Mouse (Mus musculus) kidney, postnatal 0 days (tissue): ENCODE measurements around the gene Gm7247. TPM values are rescaled to one million over a fixed set of nuclear protein-coding genes. Genes with fewer than 3 reads are reported as not detected.
"Not testable (repeated sequence)": the region's sequence is repeated elsewhere in the genome, so short reads cannot be mapped to it uniquely, and the experiment has no call there.

Experiments used
- ATAC-seq: fragments of 200-750 bp; cut with Nextera tagmentation; replicated peaks from 2 replicates; pipeline ENCODE4 v1.8.0; 2017; ENCODE audit warnings: low read depth, moderate number of reproducible peaks, moderate TSS enrichment, moderate library complexity; ENCODE audit not compliant: low FRiP score
- DNase-seq: peaks from one replicate; pipeline ENCODE4 v3.0.0-alpha.2; 2016; ENCODE audit warnings: low spot score
- H3K27ac ChIP-seq: fragments of 300-500 bp; sonication (generic); 2 replicates; pipeline ENCODE4 v1.5.1; 2014; ENCODE audit warnings: mild to moderate bottlenecking
- H3K27me3 ChIP-seq: fragments of 300-500 bp; sonication (generic); 2 replicates; pipeline ENCODE4 v1.6.1; 2014; ENCODE audit warnings: low read length, mixed read lengths; ENCODE audit not compliant: insufficient read depth
- H3K36me3 ChIP-seq: fragments of 300-500 bp; sonication (generic); 2 replicates; pipeline ENCODE4 v1.6.1; 2014; ENCODE audit warnings: low read length, mixed read lengths; ENCODE audit not compliant: insufficient read depth
- H3K4me1 ChIP-seq: fragments of 300-500 bp; sonication (generic); replicated peaks from 2 replicates; pipeline ENCODE4 v1.6.1; 2014; ENCODE audit warnings: antibody characterized with exemption, low read length, mixed read lengths; ENCODE audit not compliant: insufficient read depth
- H3K4me2 ChIP-seq: fragments of 300-500 bp; sonication (generic); 2 replicates; pipeline ENCODE4 v1.6.1; 2014; ENCODE audit warnings: mild to moderate bottlenecking, low read length, moderate library complexity, mixed read lengths
- H3K4me3 ChIP-seq: fragments of 300-500 bp; sonication (generic); replicated peaks from 2 replicates; pipeline ENCODE4 v1.5.1; 2014; ENCODE audit warnings: low read depth, low read length
- H3K9ac ChIP-seq: fragments of 300-500 bp; sonication (generic); 2 replicates; pipeline ENCODE4 v1.6.1; 2014; ENCODE audit warnings: low read depth, low read length
- H3K9me3 ChIP-seq: fragments of 300-500 bp; sonication (generic); replicated peaks from 2 replicates; pipeline ENCODE4 v1.6.1; 2016; ENCODE audit warnings: low read length, inconsistent platforms, mixed read lengths
- CTCF ChIP-seq: IDR thresholded peaks from 2 replicates; pipeline ENCODE4 v1.5.1; 2016; ENCODE audit warnings: antibody characterized with exemption, low read depth, mild to moderate bottlenecking, moderate library complexity
- WGBS: fragments of 180-500 bp; shearing (Covaris S2); extraction: QIAGEN DNeasy Blood & Tissue Kit; methylation state at CpG from one replicate; pipeline ENCODE4 v1.1.7; 2014; 5-methylcytosine and 5-hydroxymethylcytosine counted together
- polyA plus RNA-seq: library from polyadenylated mRNA; unstranded; fragments of >200 nt; fragmentation: Nextera tagmentation; extraction: Ambion mirVana; gene quantifications from 2 replicates; pipeline ENCODE4 v1.2.1, GENCODE M21; 2015

Gm7247 gene
- polyA plus RNA-seq, 1 experiment from 2014 or later, result not detected

DNA sequence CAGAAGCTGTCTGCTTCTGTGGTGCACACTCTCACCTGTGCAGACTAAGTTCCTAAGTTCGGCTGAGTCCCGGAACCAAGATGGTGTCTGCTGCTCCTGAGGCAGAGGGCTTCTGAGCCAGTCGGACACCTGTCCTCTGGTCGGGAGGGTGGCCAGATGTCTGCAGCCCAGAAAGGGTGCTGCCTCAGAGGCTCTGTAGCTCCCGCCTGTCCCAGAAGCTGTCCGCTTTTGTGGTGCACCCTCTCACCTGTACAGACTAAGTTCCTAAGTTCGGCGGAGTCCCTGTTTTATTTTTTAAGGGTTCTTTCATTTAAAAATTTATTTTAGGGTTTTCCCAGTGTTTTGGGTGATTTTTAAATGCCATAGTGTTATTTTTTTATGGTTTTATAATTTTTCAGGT is 145.9 kb downstream of the Gm7247 start:
- Histone ChIP-seq H3K4me3 (no peak overlapping the region), H3K36me3 (no peaks in the 10 kb centered on the region), H3K4me1 (no peaks in the 10 kb centered on the region), H3K9ac (no peak overlapping the region), H3K9me3 (no peaks in the 10 kb centered on the region), H3K27me3 (no peaks in the 10 kb centered on the region), H3K27ac (no peak overlapping the region), H3K4me2 (no peak overlapping the region)
- TF ChIP-seq CTCF, result no peak
- WGBS, result 95% methylated on average over 8 of the region's 8 CpGs
- DNase-seq (no peak), ATAC-seq (no peak)

DNA sequence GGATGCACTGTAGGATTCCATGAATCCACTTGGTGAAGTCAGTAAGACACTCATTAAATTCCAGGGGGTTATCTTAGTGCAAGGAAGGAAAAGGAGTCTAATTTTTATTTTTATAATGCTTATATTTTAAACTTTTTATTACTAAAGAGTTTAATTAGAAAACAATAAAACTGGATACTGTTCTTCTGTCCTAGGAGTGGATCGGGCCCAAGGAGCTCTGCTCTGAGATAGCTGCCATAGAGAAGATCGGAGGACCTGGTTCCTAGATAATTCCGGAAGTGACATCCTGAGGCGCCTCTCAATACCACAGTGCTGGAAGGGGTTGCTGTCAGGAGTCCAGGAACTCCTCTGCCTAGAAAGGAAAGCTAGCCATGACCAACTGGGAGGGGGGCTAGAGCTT is 190.9 kb downstream of the Gm7247 start, which contains the start of gene Gm5622:
Gm5622 (plus strand) TSS at position 301 of the 400 bp plus-strand sequence.
- Histone ChIP-seq H3K27me3 (no peaks in the 10 kb centered on the region), H3K4me1 (no peaks in the 10 kb centered on the region), H3K9ac (no peak within 1 kb of the TSS), H3K4me3 (no peak within 1 kb of the TSS), H3K4me2 (no peak within 1 kb of the TSS), H3K27ac (no peak within 1 kb of the TSS), H3K9me3 (no peaks in the 10 kb centered on the region), H3K36me3 (no peaks in the 10 kb centered on the region)
- TF ChIP-seq CTCF, result no peak
- no peak for ATAC-seq
- DNase-seq, result no peak
- WGBS, result 85% methylated on average over 4 of the region's 4 CpGs

DNA sequence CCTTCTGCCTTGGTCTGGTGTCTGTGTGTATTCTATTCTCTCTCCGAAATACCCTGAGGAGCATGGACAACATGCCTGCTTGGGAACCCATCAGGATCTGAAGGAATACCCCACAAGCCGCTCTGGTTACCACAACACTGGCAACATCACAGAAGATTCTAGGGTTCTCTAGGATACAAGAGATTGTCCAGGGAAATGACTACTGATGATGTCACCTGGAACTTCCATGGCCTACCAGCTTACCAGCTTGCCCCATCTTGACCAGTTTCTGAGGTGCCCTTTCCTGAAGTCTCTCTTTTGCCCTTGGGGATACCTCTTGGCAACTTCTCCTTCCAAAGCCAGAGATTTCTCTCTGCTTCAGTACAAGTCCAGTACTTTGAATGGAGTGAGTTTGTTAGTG is 212.4 kb downstream of the Gm7247 start, which contains the start of gene Gm17175:
Gm17175 (minus strand) TSS at position 101 of the 400 bp plus-strand sequence.
- H3K4me3 ChIP-seq, H3K4me1 ChIP-seq, DNase-seq, H3K9me3 ChIP-seq, H3K27me3 ChIP-seq, ATAC-seq, H3K27ac ChIP-seq, H3K4me2 ChIP-seq, H3K9ac ChIP-seq, H3K36me3 ChIP-seq: not testable (repeated sequence)
- 93% methylated on average over 2 of the region's 2 CpGs for WGBS

DNA sequence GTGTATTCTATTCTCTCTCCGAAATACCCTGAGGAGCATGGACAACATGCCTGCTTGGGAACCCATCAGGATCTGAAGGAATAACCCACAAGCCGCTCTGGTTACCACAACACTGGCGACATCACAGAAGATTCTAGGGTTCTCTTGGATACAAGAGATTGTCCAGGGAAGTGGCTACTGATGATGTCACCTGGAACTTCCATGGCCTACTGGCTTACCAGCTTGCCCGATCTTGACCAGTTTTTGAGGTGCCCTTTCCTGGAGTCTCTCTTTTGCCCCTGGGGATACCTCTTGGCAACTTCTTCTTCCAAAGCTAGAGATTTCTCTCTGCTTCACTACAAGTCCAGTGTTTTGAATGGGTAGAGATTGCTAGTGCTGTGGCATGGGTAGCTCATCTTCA is 230.5 kb downstream of the Gm7247 start, which contains the start of gene Gm17174:
Gm17174 (minus strand) TSS at position 101 of the 400 bp plus-strand sequence.
- not testable (repeated sequence) for H3K36me3 ChIP-seq, H3K4me1 ChIP-seq, H3K27ac ChIP-seq, H3K27me3 ChIP-seq, H3K9me3 ChIP-seq, H3K4me2 ChIP-seq, H3K9ac ChIP-seq, ATAC-seq, DNase-seq, H3K4me3 ChIP-seq
- 86% methylated on average over 4 of the region's 4 CpGs for WGBS

DNA sequence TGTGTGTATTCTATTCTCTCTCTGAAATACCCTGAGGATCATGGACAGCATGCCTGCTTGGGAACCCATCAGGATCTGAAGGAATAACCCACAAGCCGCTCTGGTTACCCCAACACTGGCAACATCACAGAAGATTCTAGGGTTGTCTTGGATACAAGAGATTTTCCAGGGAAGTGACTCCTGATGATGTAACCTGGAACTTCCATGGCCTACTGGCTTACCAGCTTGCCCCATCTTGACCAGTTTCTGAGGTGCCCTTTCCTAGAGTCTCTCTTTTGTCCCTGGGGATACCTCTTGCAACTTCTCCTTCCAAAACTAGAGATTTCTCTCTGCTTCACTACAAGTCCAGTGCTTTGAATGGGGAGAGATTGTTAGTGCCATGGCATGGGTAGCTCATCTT is 249.7 kb downstream of the Gm7247 start, which contains the start of gene Gm17078:
Gm17078 (minus strand) TSS at position 101 of the 400 bp plus-strand sequence.
- ATAC-seq (no peak), DNase-seq (no peak)
- Histone ChIP-seq H3K9ac (no peak within 1 kb of the TSS), H3K4me1 (no peaks in the 10 kb centered on the region), H3K36me3 (no peaks in the 10 kb centered on the region), H3K27ac (no peak within 1 kb of the TSS), H3K27me3 (no peaks in the 10 kb centered on the region), H3K4me2 (no peak within 1 kb of the TSS), H3K9me3 (no peaks in the 10 kb centered on the region), H3K4me3 (no peak within 1 kb of the TSS)
- no peak for TF ChIP-seq CTCF
- 72% methylated on average over 1 of the region's 1 CpGs for WGBS

Other genes starting within 250 kb of the Gm7247 start
- gene Eddm3b, start 247.3 kb upstream of the Gm7247 start, polyA plus RNA-seq, result 2.0 and 2.8 TPM in 2 replicates
- gene Rnase6, start 237.8 kb upstream of the Gm7247 start, polyA plus RNA-seq, result 0.83 and 1.4 TPM in 2 replicates
- 0.51 and 1.0 TPM in 2 replicates for gene Rnase1, start 215.0 kb upstream of the Gm7247 start, polyA plus RNA-seq
- gene Rnase2b, start 199.5 kb upstream of the Gm7247 start, polyA plus RNA-seq, result not detected in 2 replicates
- gene Ang2, start 162.6 kb upstream of the Gm7247 start, polyA plus RNA-seq, result not detected in 2 replicates
- gene Ear14, start 158.4 kb upstream of the Gm7247 start, polyA plus RNA-seq, result not detected in 2 replicates
- not detected in 2 replicates for gene Rnase2a, start 105.6 kb upstream of the Gm7247 start, polyA plus RNA-seq
- gene Vmn2r88, start 49.1 kb downstream of the Gm7247 start, polyA plus RNA-seq, result not detected in 2 replicates
- not detected in 2 replicates for gene Vmn2r89, start 90.1 kb downstream of the Gm7247 start, polyA plus RNA-seq
- not detected in 2 replicates for gene Gm5622, start 191.0 kb downstream of the Gm7247 start, polyA plus RNA-seq
- not detected in 2 replicates for gene Gm17175, start 212.3 kb downstream of the Gm7247 start, polyA plus RNA-seq
- gene Gm17174, start 230.4 kb downstream of the Gm7247 start, polyA plus RNA-seq, result not detected in 2 replicates
- not detected in 2 replicates for gene Gm17078, start 249.6 kb downstream of the Gm7247 start, polyA plus RNA-seq